Mouse (Mus musculus) c-Kit-positive CD71-positive TER-119-positive erythroid progenitor cells, embryonic 14.5 days (primary cell): ENCODE measurements around the gene Gpr63.
"Not testable (repeated sequence)": the region's sequence is repeated elsewhere in the genome, so short reads cannot be mapped to it uniquely, and the experiment has no call there.

Experiments
- DNase-seq: peaks from one replicate; pipeline ENCODE4 v3.0.0-alpha.2; 2013; ENCODE audit warnings: low spot score

The Gpr63 gene

GRCm38 (mm10) chr4:24966299-24966991 is at the start of gene Gpr63:
Gpr63 (plus strand) TSS chr4:24966407.
- no peak for DNase-seq

DNA sequence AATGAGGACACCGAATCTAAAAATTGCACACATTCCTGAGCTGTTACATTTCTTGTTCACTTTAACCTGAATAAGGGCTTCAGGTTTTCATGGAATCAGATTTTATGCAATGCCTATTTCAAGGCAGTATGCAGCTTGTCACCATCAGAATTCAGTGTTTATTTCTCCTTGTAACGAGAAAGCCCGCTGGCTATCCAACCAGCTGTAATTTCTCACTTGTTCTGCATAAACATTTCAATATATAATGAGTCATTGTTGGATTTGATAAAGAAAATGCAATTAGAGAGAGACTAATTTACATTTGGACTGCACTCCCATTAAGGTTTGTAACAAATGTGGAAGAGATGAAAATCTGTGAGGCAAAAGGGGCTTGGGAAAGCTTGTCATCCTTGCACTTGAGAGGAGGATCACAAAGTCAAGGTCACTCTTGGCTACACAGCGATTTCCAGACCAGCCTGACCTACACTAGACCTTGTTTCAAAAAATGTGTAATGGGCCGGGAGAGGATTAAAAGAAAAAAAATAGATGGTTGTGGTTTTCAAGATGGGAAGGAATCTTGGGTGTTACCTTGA is 46.1 kb upstream of the Gpr63 start:
- DNase-seq = no peak

- no peak for DNase-seq
Observed at GRCm38 (mm10) chr4:24924726-24925125, 41.5 kb upstream of the Gpr63 start.

GRCm38 (mm10) chr4:24928260-24928780 is 37.9 kb upstream of the Gpr63 start:
- DNase-seq = no peak

DNA sequence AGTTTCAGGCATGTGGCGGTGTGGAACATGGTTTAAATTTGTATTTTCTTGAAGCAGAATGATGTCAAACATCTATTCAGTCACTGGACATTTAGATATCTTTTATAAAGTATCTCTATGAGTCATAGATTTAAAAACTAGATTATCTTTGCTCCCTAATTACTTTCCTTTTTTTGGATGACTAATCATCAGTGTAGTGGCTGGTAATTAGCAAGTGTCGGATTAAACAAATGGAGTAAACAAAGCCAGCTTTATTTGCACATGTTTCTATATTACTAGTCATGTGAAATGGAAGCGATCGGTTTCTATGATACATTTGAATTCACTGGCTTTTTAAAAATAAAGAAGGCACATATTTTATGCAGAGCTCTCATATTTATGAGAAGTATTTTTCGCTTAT is 37.3 kb upstream of the Gpr63 start:
- DNase-seq = no peak

DNA sequence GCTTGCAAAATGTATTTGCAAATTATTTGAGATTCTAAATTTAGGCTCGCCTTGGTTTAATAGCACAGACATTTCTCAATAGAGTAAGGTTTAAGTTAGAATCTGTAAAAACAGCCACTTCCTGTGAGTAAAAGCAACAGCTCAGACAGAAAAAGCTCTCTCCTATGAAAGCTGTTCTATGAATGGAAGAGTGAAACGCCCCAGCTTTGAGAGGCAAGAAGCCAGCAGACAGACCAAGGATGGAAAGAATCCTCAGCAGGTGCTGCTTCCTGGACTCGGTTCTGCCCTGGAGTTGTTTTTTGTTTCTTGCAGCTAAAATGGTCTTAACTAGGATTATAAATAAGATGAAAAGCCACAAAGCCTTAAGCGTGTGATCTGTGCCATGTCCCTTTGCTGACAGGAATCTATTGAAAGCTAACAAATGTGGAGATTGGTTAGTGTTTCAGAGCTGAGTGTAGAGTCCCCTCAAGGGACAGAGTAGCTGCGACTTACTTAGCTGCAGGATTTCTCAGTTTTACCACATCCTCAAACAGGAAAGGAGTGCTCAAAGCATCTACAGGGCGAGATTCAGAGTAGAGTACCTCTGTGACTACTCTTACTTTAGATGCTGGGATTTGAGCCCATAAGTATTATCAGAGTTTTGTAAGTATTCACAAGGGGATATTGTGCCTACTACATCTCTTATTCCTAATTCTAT is 23.3 kb upstream of the Gpr63 start:
- DNase-seq = no peak

GRCm38 (mm10) chr4:24965918-24966298 is 299 bp upstream of the Gpr63 start:
- DNase-seq = no peak

DNA sequence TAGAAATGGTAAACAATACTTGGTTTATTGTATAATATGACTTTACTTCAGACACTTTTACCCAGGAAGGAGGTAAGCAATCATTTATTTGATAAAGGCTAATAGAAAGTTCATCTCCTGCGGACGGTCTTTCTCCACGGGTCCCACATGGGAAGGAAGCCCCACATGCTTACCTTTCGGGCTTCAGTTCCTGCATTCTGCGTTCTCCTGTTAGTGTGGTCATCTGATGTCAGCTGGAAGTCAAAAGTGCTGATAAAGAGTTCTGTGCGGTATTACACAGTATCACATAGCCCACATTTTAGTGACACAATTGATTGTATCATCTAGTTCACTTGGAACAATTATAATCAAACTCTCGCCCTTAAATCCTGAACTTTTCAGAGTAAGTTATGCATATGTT is 1.0 kb downstream of the Gpr63 start:
- DNase-seq = no peak

DNA sequence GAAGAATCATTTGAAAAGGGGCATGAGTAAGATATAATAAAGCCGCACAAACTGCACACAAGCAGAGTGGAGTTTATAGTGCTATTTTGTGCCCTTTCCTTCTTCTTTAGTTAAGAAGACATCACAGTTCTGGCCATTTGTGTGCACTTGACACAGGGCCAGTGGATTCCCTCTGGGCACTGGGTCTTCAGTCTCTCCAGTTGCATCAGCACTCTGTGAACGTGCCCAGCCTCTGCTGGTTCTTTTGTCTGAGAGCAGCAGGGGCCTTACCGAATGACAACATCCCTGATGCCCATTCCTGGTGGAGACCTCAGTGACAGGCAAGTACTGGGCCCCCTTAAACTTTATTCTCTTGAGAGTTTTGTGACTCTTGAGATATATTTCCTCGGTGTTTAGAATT is 12.4 kb downstream of the Gpr63 start:
- no peak for DNase-seq

- no peak for DNase-seq
Observed at GRCm38 (mm10) chr4:24985612-24986011, 19.4 kb downstream of the Gpr63 start.

DNA sequence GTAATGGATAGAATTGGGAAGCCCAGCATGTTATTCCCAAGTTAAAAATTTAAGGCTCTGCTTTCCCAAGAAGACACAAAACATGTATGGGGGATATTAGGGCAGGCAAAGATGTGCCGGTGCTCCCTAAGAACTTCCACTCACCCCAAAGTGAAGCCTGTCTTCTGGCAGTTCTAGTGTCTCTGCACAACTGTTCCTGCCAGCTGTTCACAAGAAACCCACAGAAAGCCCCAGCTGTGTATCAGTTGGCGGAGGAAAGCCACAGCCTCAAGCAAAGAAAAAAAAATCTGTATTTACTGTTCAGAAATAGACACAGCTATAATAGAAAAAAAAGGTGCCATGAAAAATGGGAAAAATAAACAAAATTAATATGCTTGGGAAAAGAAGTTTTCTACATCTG is 25.3 kb downstream of the Gpr63 start:
- no peak for DNase-seq

DNA sequence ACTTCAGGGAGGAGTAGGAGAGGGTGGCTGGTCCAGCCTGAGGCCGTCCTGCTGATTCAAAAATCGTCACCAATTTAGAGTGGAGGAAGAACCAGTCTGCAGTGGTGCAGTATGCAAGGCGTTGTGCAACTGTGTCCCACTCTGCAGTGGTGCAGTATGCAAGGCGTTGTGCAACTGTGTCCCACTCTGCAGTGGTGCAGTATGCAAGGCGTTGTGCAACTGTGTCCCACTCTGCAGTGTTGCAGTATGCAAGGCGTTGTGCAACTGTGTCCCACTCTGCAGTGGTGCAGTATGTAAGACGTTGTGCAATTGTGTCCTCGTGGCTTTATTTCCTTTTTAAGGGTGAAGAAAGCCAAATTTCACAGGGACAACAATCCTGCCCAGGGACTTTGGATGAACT is 43.1 kb downstream of the Gpr63 start:
- DNase-seq = not testable (repeated sequence)

DNA sequence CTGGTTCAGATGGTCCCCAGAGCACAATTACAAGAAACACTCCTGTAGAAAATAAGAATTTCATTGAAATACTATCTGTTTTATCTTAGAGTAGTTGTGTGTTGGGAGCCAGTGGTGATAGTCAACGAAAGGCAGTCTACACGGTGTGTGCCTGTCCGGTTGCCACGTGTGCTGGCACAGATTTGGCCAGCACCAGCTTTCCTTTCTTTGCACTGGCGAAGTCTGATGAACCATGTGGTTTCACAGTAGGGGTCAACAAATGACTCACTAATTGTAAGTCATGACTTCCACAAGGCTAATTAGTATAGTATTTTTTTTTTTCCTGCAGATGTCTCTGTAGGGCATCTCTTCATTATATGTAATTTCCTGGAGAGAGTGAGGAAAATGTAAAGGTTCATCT is 45.6 kb downstream of the Gpr63 start:
- DNase-seq = no peak

GRCm38 (mm10) chr4:25012726-25013125 is 46.5 kb downstream of the Gpr63 start:
- DNase-seq = no peak

GRCm38 (mm10) chr4:25015017-25015655 is 48.9 kb downstream of the Gpr63 start:
- no peak for DNase-seq

GRCm38 (mm10) chr4:25028252-25028651 is 62.0 kb downstream of the Gpr63 start:
- DNase-seq = no peak

DNA sequence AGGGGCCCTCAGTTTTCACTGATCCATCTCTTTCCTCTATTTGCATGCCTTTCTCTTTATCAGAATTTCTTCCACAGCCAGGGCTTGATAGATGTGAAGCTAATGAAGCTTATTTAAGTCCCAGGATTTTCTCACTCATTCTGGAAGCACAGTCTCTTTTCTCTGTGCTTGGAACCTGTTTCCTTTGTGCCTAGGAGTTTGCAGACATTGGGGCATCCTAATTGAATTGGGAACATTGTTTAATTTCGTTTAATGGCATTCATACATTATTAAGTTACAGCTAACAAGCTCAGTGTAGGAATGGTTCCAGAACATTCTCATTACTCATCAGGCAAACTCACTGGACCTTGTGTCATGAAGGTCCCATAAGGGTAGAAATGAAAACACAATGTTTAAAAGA is 62.5 kb downstream of the Gpr63 start:
- no peak for DNase-seq

DNA sequence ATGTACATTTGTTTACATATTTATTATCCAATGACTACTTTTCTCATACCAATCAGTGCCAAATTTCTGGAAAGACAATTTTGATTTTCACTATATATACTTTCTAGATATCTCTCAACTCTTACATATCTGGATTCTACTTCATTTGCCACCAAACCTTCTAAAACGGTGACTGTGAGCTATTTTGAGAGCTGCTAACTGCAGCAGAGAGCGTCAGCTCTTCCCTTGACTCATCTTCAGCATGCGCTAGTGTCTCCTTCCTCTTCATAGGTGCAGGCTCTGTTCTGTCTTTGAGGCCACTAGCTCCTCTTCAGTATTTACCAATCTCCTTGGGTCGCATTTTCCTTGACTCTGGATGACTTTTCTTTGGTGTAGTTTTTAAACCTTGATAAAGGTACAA is 63.7 kb downstream of the Gpr63 start:
- DNase-seq = no peak

DNA sequence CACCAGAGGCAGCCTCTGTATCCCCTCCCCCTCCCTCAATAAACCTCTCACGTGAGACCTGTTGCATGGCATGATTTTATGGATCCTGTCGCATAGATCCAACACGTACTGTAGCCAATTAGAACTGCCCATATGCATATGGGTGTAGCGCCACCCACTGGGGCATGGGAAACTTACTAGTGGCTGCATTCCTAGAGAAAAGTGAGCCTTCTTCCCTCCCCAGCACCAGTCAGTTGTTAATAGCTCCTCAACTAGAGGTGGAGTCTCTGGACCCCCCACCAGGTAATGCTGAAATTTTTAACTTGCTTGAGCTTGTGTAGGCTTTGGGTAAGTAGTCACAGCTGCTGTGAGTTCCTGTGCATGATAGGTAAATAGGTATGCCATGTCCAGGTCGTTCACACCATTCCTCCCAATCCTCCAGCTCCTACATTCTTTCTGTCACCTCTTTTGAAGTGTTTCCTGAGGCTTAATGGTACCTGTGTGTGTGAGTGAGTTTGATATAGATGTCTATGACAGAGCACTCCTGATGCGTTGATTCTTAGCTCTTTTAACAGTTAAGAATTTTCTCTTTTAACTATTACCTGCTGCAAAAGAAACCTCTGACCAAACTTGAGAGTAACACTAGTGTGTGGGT is 69.1 kb downstream of the Gpr63 start:
- DNase-seq = no peak

DNA sequence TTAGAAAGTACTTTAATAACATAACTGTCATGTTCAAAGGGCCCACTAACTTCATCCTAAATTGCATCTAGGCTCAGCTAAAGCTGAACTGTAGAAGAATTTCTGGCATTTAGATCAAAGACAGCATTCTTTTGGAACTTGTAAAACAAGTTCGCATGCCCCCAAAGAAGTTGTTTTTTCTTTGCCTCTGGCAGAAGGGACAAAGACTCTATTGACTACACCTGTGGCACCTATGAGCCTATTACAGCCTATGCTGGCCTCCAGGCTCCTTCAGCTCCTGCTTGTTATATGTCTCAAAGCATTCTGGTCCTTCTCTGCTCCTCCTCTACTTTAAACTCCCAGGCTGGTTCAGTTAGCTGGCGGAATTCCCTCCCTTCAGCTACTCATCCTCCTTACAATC is 69.6 kb downstream of the Gpr63 start:
- no peak for DNase-seq

DNA sequence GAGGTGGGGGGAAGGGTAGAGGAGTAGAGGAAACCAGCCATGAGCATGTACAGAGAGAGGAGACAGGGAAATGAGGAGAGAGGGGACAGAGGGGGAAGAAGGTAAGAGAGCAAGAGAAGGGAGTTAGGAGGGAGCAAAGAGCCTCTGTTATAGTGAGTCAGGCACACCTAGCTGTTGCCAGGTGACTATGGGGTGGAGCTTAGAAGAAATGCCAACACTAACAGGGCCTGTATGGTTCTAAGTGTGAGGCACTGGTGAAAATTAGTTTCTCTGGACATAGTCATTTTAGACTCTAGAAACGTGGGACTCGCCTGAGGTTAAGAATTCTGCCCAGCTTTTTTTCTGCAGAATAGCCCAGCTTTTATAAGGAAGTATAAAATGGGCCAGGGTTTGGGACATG is 71.1 kb downstream of the Gpr63 start:
- no peak for DNase-seq

- not testable (repeated sequence) for DNase-seq
Observed at GRCm38 (mm10) chr4:25055541-25055940, 89.3 kb downstream of the Gpr63 start.
